8 mouse cellular contexts compared by ENCODE assay signal in the genomic region with DNA sequence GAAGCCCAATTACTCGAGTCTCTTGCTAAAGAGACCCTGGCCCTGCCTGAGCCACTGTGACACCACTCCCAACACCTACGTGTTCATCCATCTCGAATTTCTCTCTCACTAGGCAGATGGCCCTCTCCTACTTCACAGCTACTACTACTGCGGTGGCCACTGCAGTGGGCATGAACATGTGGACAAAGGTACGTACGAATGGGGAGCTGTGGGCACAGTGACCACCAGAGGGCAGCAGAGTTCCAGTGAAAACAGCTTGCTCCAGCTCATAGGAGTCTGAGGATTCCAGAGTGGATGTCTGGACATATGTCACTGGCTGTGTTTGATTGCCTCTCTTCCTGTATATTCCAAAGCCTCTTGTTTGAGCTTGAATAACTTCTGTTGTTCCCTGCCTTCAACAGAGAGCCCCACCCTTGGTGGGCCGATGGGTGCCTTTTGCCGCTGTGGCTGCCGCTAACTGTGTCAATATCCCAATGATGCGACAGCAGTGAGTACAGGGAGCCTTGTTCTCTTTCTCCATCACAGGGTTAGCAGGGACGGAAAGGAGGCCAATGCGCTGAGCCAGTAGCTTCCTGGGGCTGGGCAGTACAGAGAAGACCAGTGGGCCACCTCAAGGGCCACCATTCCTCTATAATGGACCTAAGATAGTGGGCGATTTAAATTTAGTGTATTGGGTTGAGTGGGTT. TPM values are rescaled to one million over a fixed set of nuclear protein-coding genes. Genes with fewer than 3 reads are reported as not detected.
DNase-seq lines count a peak whose midpoint lies in the region; ATAC-seq and TF ChIP-seq lines count a peak whose summit lies in the region.

No protein-coding gene starts in this region.

- 0 out of 4 replicates have a peak, but pooled peaks cover 0 to 1% of the 10 kb centered on the region in 2 experiments for H3K36me3 ChIP-seq in MEL (ENCODE audit: control insufficient read depth in 1 of 2, insufficient read depth in 2 of 2, low read length in 2 of 2)
- peaks cover 45% of the 10 kb centered on the region for H3K36me3 ChIP-seq in forebrain, postnatal 0 days (ENCODE audit: insufficient read depth)
- no peaks in the 10 kb centered on the region; the same call in 1 of the 2 replicates for H3K36me3 ChIP-seq in hindbrain, embryonic 11.5 days (ENCODE audit: control insufficient read depth, insufficient read depth, low read length)

- WGBS in forebrain, postnatal 0 days: 59% methylated on average over 13 of the region's 13 CpGs
- 62% methylated on average over 13 of the region's 13 CpGs for WGBS in hindbrain, embryonic 11.5 days

- no peaks in the 10 kb centered on the region for H3K27me3 ChIP-seq in MEL (ENCODE audit: control insufficient read depth in 1 of 2, insufficient read depth in 2 of 2, low read length in 2 of 2)
- no peaks in the 10 kb centered on the region for H3K27me3 ChIP-seq in forebrain, postnatal 0 days (ENCODE audit: insufficient read depth, low read length)
- no peaks in the 10 kb centered on the region for H3K27me3 ChIP-seq in hindbrain, embryonic 11.5 days (ENCODE audit: control insufficient read depth, insufficient read depth, low read length)

- TF ChIP-seq POLR2A in MEL (IDR thresholded peaks at IDR 0.05; ENCODE audit: control insufficient read depth in 1 of 2, insufficient read depth in 1 of 2, low read depth in 1 of 2, low read length in 2 of 2, poor library complexity in 1 of 2): no peak

- no peak overlapping the region for H3K4me2 ChIP-seq in forebrain, postnatal 0 days (ENCODE audit: low read depth)
- no peak overlapping the region for H3K4me2 ChIP-seq in hindbrain, embryonic 11.5 days (replicated peaks; ENCODE audit: low read depth, low read length)

- TF ChIP-seq EP300 in MEL (IDR thresholded peaks at IDR 0.05; ENCODE audit: low read depth in 1 of 2, low read length in 2 of 2): no peak

- H3K4me3 ChIP-seq in MEL (ENCODE audit: control insufficient read depth in 1 of 2, insufficient read depth in 1 of 2, low read depth in 2 of 2, low read length in 2 of 2): no peak overlapping the region
- no peak overlapping the region for H3K4me3 ChIP-seq in forebrain, postnatal 0 days (ENCODE audit: low read depth, low read length)
- no peak overlapping the region for H3K4me3 ChIP-seq in hindbrain, embryonic 11.5 days (ENCODE audit: low read depth, low read length)

- no peaks in the 10 kb centered on the region for H3K79me2 ChIP-seq in MEL (ENCODE audit: control insufficient read depth, insufficient read depth, low read length, poor library complexity)

- peak; percentile 80 for TF ChIP-seq RAD21 in MEL (IDR thresholded peaks at IDR 0.05; ENCODE audit: low read depth, low read length)

- H3K9me3 ChIP-seq in MEL (replicated peaks; ENCODE audit: insufficient read depth, low read length): no peaks in the 10 kb centered on the region
- no peaks in the 10 kb centered on the region for H3K9me3 ChIP-seq in forebrain, postnatal 0 days (ENCODE audit: low read length)
- H3K9me3 ChIP-seq in hindbrain, embryonic 11.5 days (ENCODE audit: control insufficient read depth, low read length): no peaks in the 10 kb centered on the region

- ATAC-seq in forebrain, postnatal 0 days: peak; percentile 91
- ATAC-seq in hindbrain, embryonic 11.5 days (ENCODE audit: low FRiP score): peak; percentile 45; the same call in 1 of the 2 replicates

- H3K9ac ChIP-seq in MEL (ENCODE audit: control insufficient read depth, low read depth, low read length, poor library complexity, severe bottlenecking): no peak overlapping the region
- no peak overlapping the region for H3K9ac ChIP-seq in forebrain, postnatal 0 days
- H3K9ac ChIP-seq in hindbrain, embryonic 11.5 days (ENCODE audit: low read depth, low read length): no peak overlapping the region

- DNase-seq in MEL (ENCODE audit: low read depth, low spot score): peak; percentile 87
- peak; percentile 76 for DNase-seq in cerebellum, adult 11-12 months
- peak; percentile 87 for DNase-seq in forebrain, postnatal 0 days
- DNase-seq in hindbrain, embryonic 11.5 days (ENCODE audit: low spot score): peak; percentile 93
- DNase-seq in layer of hippocampus, postnatal 25 days (ENCODE audit: extremely low spot score in 1 of 2, low spot score in 1 of 2): peak; percentile 80 to 97
- peak; percentile 81 for DNase-seq in lung, postnatal 25 days (ENCODE audit: low spot score)
- DNase-seq in retina, embryonic 14.5 days (ENCODE audit: low spot score): peak; percentile 94
- peak; percentile 73 for DNase-seq in thymus, postnatal 25 days

- no peak overlapping the region for H3K27ac ChIP-seq in MEL (ENCODE audit: control insufficient read depth, low read depth, low read length)
- no peak overlapping the region for H3K27ac ChIP-seq in forebrain, postnatal 0 days (ENCODE audit: low read depth, low read length)
- no peak overlapping the region for H3K27ac ChIP-seq in hindbrain, embryonic 11.5 days (ENCODE audit: low read depth, low read length)

- TF ChIP-seq CTCF in MEL (IDR thresholded peaks at IDR 0.05 in 2 of 3, conservative IDR thresholded peaks at IDR 0.05 in 1 of 3; ENCODE audit: control insufficient read depth in 1 of 3, insufficient read depth in 1 of 3, low read depth in 2 of 3, low read length in 3 of 3, poor library complexity in 1 of 3, severe bottlenecking in 1 of 3): peak; percentile 88 to 100 (median 93)
- peak; percentile 97 for TF ChIP-seq CTCF in forebrain, postnatal 0 days (IDR thresholded peaks at IDR 0.05; ENCODE audit: low read depth)

- no peaks in the 10 kb centered on the region for H3K4me1 ChIP-seq in MEL (ENCODE audit: control insufficient read depth in 1 of 2, insufficient read depth in 2 of 2, low read length in 2 of 2)
- H3K4me1 ChIP-seq in forebrain, postnatal 0 days (ENCODE audit: insufficient read depth): no peaks in the 10 kb centered on the region
- H3K4me1 ChIP-seq in hindbrain, embryonic 11.5 days (replicated peaks; ENCODE audit: control insufficient read depth, insufficient read depth, low read length): no peaks in the 10 kb centered on the region

TF ChIP-seq in MEL, 35 proteins besides CTCF, POLR2A, EP300 and RAD21:
- peak; percentile 44; the same call in 1 of the 2 replicates for TF ChIP-seq BHLHE40 (IDR thresholded peaks at IDR 0.05; ENCODE audit: borderline replicate concordance, low read depth, low read length)
- TF ChIP-seq CHD1 (IDR thresholded peaks at IDR 0.05; ENCODE audit: low read depth, low read length): no peak
- no peak for TF ChIP-seq POLR2AphosphoS5 (IDR thresholded peaks at IDR 0.05; ENCODE audit: borderline replicate concordance, low read depth, low read length)
- TF ChIP-seq MYC (IDR thresholded peaks at IDR 0.05; ENCODE audit: low read depth, low read length): 0 out of 2 replicates have a peak, but pooled peaks have one; percentile 59
- no peak for TF ChIP-seq ELF1 (IDR thresholded peaks at IDR 0.05; ENCODE audit: low read depth, low read length)
- TF ChIP-seq SIN3A (IDR thresholded peaks at IDR 0.05; ENCODE audit: low read length): peak; percentile 43
- TF ChIP-seq SMC3 (IDR thresholded peaks at IDR 0.05; ENCODE audit: low read depth, low read length): peak; percentile 80
- peak; percentile 66 for TF ChIP-seq ZC3H11A (IDR thresholded peaks at IDR 0.05; ENCODE audit: low read depth, low read length)

RNA-seq across cellular contexts. Expression of a gene that starts 10.9 kb away (rescaled TPM):
- total RNA-seq in MEL (2012; rRNA removed): 47.0 and 52.9 TPM in 2 replicates
- polyA plus RNA-seq in MEL (2012; ENCODE audit: insufficient read depth in 1 of 2, insufficient read length in 2 of 2, low read depth in 1 of 2, low replicate concordance in 2 of 2, missing spikeins in 1 of 2): 10 to 100 TPM in 1 of 2 experiments, not detected in 1; 70.0 TPM
- total RNA-seq in forebrain, postnatal 0 days (2014; rRNA removed): 32.6 and 37.0 TPM in 2 replicates
- 16.4 and 25.4 TPM in 2 replicates for polyA plus RNA-seq in forebrain, postnatal 0 days (2015; fragmentation: Nextera tagmentation; extraction: Ambion mirVana)
- polyA plus RNA-seq in hindbrain, embryonic 11.5 days (2014; fragmentation: Nextera tagmentation; extraction: Ambion mirVana): 31.5 and 33.4 TPM in 2 replicates
- 10 to 100 TPM; 37.8 to 37.9 TPM for total RNA-seq in layer of hippocampus, postnatal 25 days (2021)

RNA-seq across cellular contexts. Expression of a gene that starts 14.8 kb away (rescaled TPM):
- total RNA-seq in MEL (2012; rRNA removed): 16.1 and 20.3 TPM in 2 replicates
- 10 to 100 TPM; 21.2 to 36.6 TPM for polyA plus RNA-seq in MEL (2012; ENCODE audit: insufficient read depth in 1 of 2, insufficient read length in 2 of 2, low read depth in 1 of 2, low replicate concordance in 2 of 2, missing spikeins in 1 of 2)
- total RNA-seq in forebrain, postnatal 0 days (2014; rRNA removed): 8.0 and 12.6 TPM in 2 replicates
- polyA plus RNA-seq in forebrain, postnatal 0 days (2015; fragmentation: Nextera tagmentation; extraction: Ambion mirVana): 8.2 and 10.6 TPM in 2 replicates
- polyA plus RNA-seq in hindbrain, embryonic 11.5 days (2014; fragmentation: Nextera tagmentation; extraction: Ambion mirVana): 9.3 and 11.1 TPM in 2 replicates
- 1 to 10 TPM; 4.4 to 6.3 TPM for total RNA-seq in layer of hippocampus, postnatal 25 days (2021)

RNA-seq across cellular contexts. Expression of a gene that starts 15.0 kb away (rescaled TPM):
- total RNA-seq in MEL (2012; rRNA removed): 62.4 and 74.8 TPM in 2 replicates
- polyA plus RNA-seq in MEL (2012; ENCODE audit: insufficient read depth in 1 of 2, insufficient read length in 2 of 2, low read depth in 1 of 2, low replicate concordance in 2 of 2, missing spikeins in 1 of 2): 100 to 1,000 TPM in 1 of 2 experiments, not detected in 1; 123 TPM
- 98.1 and 138 TPM in 2 replicates for total RNA-seq in forebrain, postnatal 0 days (2014; rRNA removed)
- polyA plus RNA-seq in forebrain, postnatal 0 days (2015; fragmentation: Nextera tagmentation; extraction: Ambion mirVana): 184 and 202 TPM in 2 replicates
- 145 and 160 TPM in 2 replicates for polyA plus RNA-seq in hindbrain, embryonic 11.5 days (2014; fragmentation: Nextera tagmentation; extraction: Ambion mirVana)
- total RNA-seq in layer of hippocampus, postnatal 25 days (2021): 100 to 1,000 TPM; 123 to 127 TPM
